Mouse (Mus musculus): ENCODE measurements around the gene Pigt. TPM values are rescaled to one million over a fixed set of nuclear protein-coding genes. Genes with fewer than 3 reads are reported as not detected.

Pigt gene
- 27.8 and 39.1 TPM in 2 replicates for polyA plus RNA-seq (2011; ENCODE audit: insufficient read depth, insufficient read length, low replicate concordance, missing spikeins)

DNA sequence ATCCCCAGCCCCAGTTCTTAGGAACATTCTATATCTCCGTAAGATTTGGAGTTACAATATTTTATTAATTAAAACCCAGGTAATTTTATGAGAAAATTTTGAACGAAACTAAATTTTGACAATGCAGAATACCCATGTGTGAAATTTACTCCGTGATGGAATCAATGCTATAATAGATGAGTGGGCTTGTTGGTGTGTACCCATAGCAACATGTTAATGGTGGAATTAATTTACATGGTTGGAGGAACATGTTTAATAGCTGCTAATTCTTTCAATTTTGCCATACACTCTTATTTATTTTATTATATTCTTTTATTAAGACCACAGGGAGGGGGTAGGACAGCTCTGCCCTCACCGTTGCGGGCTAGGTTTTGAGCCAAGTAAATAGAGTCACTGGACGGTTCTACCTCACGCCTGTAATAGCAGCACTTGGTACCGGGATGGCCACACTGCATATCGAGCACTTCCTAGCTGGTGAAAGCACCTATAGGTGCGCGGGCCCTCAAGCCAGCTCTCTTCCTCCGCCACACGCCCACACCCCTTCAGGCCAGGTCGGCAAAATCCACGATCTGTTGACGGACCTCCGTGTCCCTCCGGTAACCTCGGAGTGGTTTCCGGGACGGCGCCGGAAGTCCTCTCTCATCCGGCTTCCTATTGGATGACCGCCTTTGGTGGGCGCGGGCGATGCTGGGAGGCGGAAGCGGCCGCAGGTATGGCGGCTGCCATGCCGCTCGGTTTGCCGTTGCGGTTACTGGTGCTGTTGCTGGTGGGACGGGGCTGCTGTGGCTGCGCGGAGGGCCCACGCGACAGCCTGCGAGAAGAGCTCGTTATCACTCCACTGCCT, at the start of gene Pigt:
Pigt (plus strand) TSS at position 674 of the 844 bp plus-strand sequence.
- TF ChIP-seq CTCF (IDR thresholded peaks at IDR 0.05; ENCODE audit: control insufficient read depth, insufficient read depth, low read length) (no peak), POLR2A (IDR thresholded peaks at IDR 0.05; ENCODE audit: borderline replicate concordance, control insufficient read depth, low read depth, low read length) (peak; percentile 94; the same call in 1 of the 2 replicates)
- Histone ChIP-seq H3K4me1 (ENCODE audit: control insufficient read depth, insufficient read depth, low read length) (no peaks in the 10 kb centered on the region), H3K27ac (ENCODE audit: control insufficient read depth, insufficient read depth, low read depth, low read length, poor library complexity) (peak within 1 kb of the TSS; percentile 41), H3K4me3 (replicated peaks; ENCODE audit: control insufficient read depth, low read depth, low read length) (peak within 1 kb of the TSS; percentile 92)
- 4% methylated on average over 43 of the region's 43 CpGs for WGBS

DNA sequence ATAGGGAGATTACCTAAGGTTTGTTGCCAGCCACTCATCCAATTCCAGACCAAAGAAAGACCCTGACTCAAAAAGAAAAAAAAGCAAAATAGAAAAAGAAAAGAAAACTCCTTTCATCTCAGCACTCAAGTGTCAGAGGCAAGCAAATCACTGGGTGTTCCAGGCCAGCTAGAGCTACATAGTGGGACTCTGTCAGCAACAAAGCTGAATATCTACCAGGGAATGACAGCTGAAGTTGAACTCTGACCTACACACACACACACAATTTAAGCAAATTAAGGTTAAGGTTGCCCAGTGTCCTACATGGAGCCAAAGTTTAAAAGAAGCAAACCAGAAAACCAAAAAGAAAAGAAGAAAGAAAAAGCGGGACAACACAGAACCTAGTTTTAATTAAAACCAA, 49.2 kb upstream of the Pigt start:
- 73% methylated on average over 1 of the region's 1 CpGs for WGBS
- no peaks in the 10 kb centered on the region for H3K4me1 ChIP-seq (ENCODE audit: control insufficient read depth, insufficient read depth, low read length)
- H3K27ac ChIP-seq (ENCODE audit: control insufficient read depth, insufficient read depth, low read depth, low read length, poor library complexity): no peak overlapping the region
- H3K4me3 ChIP-seq (replicated peaks; ENCODE audit: control insufficient read depth, low read depth, low read length): no peak overlapping the region
- TF ChIP-seq CTCF (IDR thresholded peaks at IDR 0.05; ENCODE audit: control insufficient read depth, insufficient read depth, low read length): no peak
- TF ChIP-seq POLR2A (IDR thresholded peaks at IDR 0.05; ENCODE audit: borderline replicate concordance, control insufficient read depth, low read depth, low read length): no peak

DNA sequence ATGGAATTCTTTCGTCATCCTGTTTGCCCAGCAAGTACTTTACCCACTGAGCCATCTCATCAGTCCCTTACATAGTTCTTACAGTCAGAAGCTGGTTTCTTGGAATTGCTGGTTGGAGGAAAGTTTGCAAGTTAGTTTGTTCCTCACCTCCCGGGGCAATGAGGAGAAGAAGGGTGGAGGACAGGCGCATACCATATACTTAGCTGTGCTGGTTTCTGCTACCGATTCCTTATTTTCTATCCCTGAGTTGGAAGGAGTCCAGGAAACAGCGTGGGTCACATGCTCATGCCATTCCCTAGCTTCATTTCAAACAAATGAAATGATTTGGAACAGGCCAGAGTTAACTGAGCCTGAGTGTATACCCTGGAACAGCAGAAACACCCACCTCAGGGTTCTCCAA, 48.4 kb upstream of the Pigt start:
- 73% methylated on average over 5 of the region's 5 CpGs for WGBS
- no peaks in the 10 kb centered on the region for H3K4me1 ChIP-seq (ENCODE audit: control insufficient read depth, insufficient read depth, low read length)
- no peak overlapping the region for H3K4me3 ChIP-seq (replicated peaks; ENCODE audit: control insufficient read depth, low read depth, low read length)
- no peak overlapping the region for H3K27ac ChIP-seq (ENCODE audit: control insufficient read depth, insufficient read depth, low read depth, low read length, poor library complexity)
- no peak for TF ChIP-seq CTCF (IDR thresholded peaks at IDR 0.05; ENCODE audit: control insufficient read depth, insufficient read depth, low read length)
- TF ChIP-seq POLR2A (IDR thresholded peaks at IDR 0.05; ENCODE audit: borderline replicate concordance, control insufficient read depth, low read depth, low read length): no peak

DNA sequence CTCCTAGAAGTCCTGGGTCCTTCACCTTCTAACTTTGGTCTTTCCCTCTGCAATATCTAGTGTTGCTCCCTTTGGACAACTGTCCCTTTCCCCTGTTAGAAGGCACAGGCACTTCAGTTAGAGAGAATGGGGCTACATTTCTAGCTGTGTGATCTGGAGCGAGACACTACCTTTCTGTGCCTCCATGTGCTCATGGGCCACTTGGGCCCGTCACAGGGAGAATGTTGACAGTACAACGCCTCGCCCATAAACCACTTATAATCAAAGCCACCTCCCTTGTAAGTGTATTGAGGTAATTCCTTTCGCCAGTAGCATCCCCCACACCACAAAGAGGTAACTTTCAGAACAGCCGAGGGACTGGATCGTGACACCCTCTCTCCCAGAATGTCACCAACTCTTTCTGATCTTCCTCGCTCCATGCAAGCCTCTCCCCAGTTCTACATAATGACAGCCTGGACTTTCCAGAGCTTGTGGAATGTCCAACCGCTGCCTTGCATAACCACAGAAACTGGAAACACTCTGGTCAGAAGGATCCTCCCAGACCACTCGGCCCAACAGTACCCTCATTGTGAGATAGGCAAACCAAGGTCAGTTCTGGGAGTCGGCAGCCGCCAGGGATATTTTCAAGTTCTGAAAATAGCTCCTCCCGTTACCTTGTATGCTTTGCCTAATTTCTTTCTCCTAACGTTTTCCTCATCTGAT, 47.8 kb upstream of the Pigt start:
- no peaks in the 10 kb centered on the region for H3K4me1 ChIP-seq (ENCODE audit: control insufficient read depth, insufficient read depth, low read length)
- WGBS: 87% methylated on average over 14 of the region's 14 CpGs

DNA sequence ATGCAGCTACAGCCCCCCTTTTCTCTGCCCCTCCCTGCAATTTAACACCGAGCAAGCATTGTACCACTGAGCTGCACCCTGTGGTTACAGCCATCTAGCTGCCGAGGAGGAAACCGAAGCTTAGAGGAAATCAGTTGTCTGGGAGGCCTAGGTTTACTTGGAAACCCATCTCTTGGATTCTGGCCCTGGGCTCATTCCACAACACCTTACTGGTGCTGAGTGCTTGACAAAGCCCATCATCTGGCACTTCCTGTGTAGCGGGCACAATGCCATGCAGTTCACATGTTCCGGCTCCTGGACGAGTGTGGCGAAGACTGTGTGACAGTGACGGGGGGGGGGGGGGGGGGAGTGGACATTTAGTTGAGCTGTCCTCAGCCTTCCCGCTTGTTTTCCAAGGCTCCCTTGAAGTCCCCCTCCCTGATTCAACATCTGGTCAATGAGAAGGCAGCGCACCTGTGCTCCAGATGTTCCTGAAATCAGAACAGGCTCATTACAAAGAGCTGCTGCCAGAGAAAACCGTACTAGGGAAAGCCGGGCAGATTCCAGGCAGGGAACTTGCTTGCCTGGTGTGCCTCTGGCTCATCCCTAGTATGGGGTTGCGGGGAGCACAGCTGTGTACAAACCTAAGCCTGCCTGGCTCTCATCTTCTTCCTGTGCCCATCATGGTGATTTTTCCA, 45.2 kb upstream of the Pigt start:
- 36% methylated on average over 13 of the region's 13 CpGs for WGBS
- Histone ChIP-seq H3K4me3 (replicated peaks; ENCODE audit: control insufficient read depth, low read depth, low read length) (no peak overlapping the region), H3K27ac (ENCODE audit: control insufficient read depth, insufficient read depth, low read depth, low read length, poor library complexity) (no peak overlapping the region), H3K4me1 (ENCODE audit: control insufficient read depth, insufficient read depth, low read length) (no peaks in the 10 kb centered on the region; the same call in 1 of the 2 replicates)
- TF ChIP-seq POLR2A (IDR thresholded peaks at IDR 0.05; ENCODE audit: borderline replicate concordance, control insufficient read depth, low read depth, low read length) (no peak), CTCF (IDR thresholded peaks at IDR 0.05; ENCODE audit: control insufficient read depth, insufficient read depth, low read length) (no peak)

More for the DNA sequence above, 47.8 kb upstream of the Pigt start:
- H3K4me3 ChIP-seq (replicated peaks; ENCODE audit: control insufficient read depth, low read depth, low read length): no peak overlapping the region
- no peak for TF ChIP-seq POLR2A (IDR thresholded peaks at IDR 0.05; ENCODE audit: borderline replicate concordance, control insufficient read depth, low read depth, low read length)
- TF ChIP-seq CTCF (IDR thresholded peaks at IDR 0.05; ENCODE audit: control insufficient read depth, insufficient read depth, low read length): no peak
- no peak overlapping the region for H3K27ac ChIP-seq (ENCODE audit: control insufficient read depth, insufficient read depth, low read depth, low read length, poor library complexity)

DNA sequence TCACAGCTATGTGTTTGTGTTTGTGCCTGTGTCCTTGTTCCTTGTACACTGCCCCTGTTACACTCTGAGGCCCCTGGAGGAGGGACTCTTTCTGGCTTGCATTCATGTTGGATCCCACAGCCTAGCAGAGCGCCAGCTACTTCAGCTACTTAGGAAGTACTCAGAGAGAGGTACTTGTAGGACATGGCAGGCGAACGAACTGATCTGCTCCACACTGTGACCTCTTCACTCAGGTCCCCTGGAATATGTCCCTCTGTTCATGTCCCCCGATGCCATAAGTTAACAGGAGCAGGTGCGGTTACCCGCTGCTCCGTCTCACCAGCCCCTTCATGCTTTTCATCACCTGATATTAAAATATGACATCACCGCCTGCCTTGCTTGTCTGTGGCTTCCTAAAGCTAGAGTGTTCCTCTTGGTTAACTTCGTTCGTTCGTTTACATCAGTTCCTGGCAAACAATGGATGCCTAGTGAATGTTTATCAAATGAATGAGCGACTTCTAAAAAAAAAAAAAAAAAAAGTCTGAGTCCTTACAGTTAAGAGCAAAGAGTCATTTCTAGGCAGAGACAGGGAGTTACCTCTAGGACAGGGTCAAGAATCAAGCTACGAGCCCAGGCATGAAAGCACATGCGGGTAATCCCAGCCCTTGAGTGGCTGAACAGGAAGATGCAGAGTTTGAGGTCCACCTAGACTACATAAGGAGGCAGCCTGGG, 44.1 kb upstream of the Pigt start:
- 73% methylated on average over 14 of the region's 14 CpGs for whole genome bisulfite sequencing
- TF ChIP-seq POLR2A (IDR thresholded peaks at IDR 0.05; ENCODE audit: borderline replicate concordance, control insufficient read depth, low read depth, low read length) (no peak), CTCF (IDR thresholded peaks at IDR 0.05; ENCODE audit: control insufficient read depth, insufficient read depth, low read length) (no peak)
- H3K4me1 ChIP-seq (ENCODE audit: control insufficient read depth, insufficient read depth, low read length): no peaks in the 10 kb centered on the region; the same call in 1 of the 2 replicates
- no peak overlapping the region for H3K4me3 ChIP-seq (replicated peaks; ENCODE audit: control insufficient read depth, low read depth, low read length)
- no peak overlapping the region for H3K27ac ChIP-seq (ENCODE audit: control insufficient read depth, insufficient read depth, low read depth, low read length, poor library complexity)

DNA sequence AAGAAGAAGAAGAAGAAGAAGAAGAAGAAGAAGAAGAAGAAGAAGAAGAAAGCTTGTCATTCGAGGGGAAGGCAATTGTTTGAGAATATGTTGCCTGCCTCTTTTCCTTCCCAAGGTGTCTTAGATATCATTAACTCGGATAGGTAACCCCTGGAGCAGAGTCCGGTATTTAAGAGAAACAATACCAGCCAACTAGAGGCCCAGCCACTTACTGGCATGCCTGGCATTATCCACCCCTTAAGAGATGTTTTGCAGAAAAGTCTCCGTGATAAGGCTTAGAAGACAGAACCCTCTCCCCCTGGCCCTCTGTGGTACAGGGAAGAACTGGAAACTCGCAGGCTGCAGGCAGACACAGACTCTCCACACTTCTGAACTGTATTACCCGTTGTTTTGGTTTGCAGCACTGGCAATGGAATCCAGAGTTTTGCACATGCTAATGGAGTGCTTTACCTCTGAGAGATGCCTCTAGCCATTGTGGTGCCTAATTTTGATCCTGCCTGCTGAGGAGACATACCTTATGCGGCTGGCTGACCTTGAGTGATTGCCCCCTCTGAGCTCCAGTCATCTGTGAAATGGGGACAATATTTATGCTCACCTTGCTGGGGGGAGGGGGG, 43.3 kb upstream of the Pigt start:
- peaks cover 2% of the 10 kb centered on the region; the same call in 1 of the 2 replicates for H3K4me1 ChIP-seq (ENCODE audit: control insufficient read depth, insufficient read depth, low read length)
- no peak overlapping the region for H3K27ac ChIP-seq (ENCODE audit: control insufficient read depth, insufficient read depth, low read depth, low read length, poor library complexity)
- TF ChIP-seq CTCF (IDR thresholded peaks at IDR 0.05; ENCODE audit: control insufficient read depth, insufficient read depth, low read length): no peak
- no peak for TF ChIP-seq POLR2A (IDR thresholded peaks at IDR 0.05; ENCODE audit: borderline replicate concordance, control insufficient read depth, low read depth, low read length)
- WGBS: 70% methylated on average over 7 of the region's 7 CpGs
- no peak overlapping the region for H3K4me3 ChIP-seq (replicated peaks; ENCODE audit: control insufficient read depth, low read depth, low read length)

All from bone marrow, adult 2 months (tissue).